Mouse (Mus musculus): ENCODE measurements around the gene Nme8. TPM values are rescaled to one million over a fixed set of nuclear protein-coding genes. Genes with fewer than 3 reads are reported as not detected.

Gene Nme8
- total RNA-seq, 1 experiment from 2014 or later: not detected

DNA sequence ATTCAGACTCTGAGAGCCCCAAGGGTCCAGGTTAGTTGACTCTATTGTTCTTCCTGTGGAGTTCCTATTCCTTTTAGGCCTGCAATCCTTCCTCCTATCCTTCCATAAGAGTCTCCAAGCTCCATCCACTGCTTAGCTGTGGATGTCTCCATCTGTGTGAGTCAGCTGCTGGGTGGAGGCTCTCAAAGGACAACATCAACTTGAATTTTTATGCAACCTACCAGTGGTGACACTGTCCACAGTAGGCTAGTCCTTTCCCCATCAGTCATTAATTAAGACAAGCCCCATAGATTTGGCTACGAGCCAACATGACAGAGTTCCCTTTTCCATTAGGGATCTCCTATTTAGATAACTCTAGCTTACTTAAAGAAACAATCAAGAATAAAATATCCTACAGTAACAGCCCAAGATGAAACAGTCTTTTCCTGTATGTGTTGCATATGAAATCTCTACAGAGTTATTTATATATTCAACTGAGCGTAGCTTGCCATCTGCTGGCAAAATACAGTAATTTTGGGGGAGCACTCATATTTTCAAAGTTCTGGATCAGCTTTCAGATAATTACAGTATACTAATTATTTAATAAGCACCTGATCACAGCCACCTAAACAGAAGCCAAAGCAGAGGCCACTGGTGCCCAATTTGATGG, 57.3 kb downstream of the Nme8 start:
- peak; percentile 8 for DNase-seq

DNA sequence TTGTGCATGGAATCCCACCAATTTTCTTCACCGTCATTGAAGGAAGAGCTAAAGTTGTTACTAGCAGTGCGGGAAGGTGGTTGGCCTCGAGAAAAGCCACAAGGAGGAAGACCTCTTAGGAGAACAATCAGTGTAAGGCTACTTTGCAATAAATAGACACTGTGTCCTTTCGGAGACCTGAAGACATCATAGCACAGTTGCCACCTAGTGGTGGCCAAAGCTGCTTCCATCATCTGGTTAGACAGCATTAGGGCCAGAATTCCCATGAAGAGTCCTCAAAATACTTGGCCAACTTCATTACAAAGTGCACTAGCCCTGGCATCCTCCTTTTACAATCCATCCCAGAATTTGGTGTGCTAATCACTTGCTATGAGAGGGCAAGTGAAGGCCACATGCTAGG, 61.5 kb downstream of the Nme8 start:
- DNase-seq: peak; percentile 9

DNA sequence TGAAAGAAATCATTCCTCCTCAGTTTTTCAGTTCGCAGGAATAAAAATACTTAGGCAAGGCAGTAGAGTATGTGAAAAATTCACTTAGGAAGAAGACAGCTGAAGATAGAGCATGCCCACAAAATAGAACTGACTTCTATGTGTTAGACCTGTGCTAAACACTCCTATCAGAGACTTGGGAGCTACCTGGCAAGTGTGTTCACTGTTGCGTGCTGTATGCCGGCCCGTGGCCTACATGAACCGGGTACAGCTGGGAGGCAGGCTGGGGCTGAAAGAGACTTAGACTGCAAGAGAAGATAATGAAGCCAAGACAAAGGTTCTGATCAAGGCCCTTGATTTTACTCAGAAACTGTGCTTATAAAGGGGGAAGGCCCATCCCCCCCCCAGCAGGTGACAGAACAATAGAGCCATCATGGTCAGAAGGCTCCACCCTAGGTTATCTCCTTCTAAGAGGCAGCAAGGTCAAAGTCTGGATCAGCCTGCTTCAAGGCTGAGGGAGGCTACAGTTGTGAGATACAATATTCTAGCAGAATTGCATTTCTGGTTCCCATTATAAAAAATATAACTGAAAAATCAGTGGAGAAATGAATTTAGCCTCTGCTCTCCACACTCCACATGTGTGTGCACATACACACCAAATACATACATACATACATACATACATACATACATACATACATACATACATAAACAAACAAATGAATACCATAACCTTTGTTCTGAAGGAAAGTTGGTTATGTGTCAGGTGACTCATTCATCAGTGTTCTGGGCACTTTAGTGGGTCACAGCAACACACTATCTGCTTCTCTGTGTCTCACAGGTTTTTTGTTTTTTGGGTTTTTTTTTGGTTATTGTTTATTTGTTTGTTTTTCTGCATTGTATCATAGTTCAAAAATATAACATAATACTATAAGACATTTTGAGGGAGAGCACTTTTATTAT, 66.6 kb downstream of the Nme8 start:
- DNase-seq: no peak

DNA sequence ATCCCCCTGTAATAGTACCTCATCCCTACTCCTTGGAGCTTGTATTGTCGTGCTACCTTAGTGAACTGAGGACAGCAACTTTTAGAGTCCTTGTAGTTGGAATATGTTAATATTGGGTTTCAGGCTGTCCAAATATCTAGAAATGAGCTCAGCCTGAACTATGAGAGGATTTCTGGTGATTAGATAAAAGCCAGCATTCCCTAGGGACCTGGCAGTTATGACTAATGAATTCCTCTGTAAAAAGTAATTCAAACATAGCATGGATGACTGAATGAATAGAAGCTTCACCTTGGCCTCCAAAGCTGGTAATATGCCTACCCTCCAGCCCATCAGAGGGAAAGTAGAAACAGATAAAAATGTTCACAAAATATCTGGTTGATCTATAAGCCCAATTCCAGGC, 71.1 kb downstream of the Nme8 start:
- DNase-seq: no peak

DNA sequence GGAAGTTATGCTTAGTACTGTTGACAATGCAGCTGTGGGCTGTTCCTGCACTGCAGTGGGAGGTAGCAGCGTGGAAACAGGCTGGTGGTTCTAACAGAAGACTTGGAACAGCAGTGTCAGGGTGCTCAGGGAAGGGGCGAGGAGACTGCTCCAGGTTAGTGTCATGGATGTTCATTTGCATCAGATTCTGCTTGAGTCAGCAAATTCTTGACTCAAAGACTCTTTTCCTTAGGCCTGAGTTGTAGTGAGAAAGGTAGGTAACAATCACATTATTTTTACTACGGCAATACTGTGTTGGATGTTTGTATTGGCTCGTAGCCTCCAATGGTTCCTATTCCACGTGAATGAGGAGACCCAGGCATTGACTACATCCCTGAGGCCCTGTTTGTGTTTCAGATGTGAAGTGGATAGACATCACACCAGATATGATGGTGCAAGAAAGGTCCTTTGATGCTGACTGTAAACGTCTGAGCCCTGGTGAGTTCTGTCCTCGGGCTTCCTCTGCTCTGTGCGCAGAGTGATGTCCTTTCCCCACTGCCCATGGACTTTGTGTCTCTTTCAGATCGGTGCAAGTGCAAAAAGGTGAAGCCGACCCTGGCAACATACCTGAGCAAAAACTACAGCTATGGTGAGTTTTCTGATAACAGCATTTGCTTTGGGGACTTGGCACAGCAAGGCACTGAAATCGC, 72.8 kb downstream of the Nme8 start:
- no peak for DNase-seq

DNA sequence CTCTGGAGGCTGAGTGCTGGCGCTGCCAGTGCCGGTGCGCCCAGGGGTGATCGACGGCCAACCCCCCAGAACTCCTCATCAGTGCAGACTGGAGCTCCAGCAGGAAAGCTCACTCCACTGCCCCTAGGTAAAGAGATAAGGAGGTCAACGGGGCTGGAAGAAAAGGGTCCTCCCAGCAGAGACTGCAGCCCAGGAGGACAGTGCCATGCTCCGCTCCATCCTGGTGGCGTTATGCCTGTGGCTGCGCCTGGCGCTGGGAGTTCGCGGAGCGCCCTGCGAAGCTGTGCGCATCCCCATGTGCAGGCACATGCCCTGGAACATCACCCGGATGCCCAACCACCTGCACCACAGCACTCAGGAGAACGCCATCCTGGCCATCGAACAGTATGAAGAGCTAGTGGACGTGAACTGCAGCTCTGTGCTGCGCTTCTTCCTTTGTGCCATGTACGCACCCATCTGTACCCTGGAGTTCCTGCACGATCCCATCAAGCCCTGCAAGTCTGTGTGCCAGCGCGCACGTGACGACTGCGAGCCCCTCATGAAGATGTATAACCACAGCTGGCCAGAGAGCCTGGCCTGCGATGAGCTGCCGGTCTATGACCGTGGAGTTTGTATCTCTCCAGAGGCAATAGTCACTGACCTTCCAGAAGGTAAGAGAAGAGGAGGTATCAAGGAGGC, 74.2 kb downstream of the Nme8 start:
- DNase-seq: peak; percentile 11

DNA sequence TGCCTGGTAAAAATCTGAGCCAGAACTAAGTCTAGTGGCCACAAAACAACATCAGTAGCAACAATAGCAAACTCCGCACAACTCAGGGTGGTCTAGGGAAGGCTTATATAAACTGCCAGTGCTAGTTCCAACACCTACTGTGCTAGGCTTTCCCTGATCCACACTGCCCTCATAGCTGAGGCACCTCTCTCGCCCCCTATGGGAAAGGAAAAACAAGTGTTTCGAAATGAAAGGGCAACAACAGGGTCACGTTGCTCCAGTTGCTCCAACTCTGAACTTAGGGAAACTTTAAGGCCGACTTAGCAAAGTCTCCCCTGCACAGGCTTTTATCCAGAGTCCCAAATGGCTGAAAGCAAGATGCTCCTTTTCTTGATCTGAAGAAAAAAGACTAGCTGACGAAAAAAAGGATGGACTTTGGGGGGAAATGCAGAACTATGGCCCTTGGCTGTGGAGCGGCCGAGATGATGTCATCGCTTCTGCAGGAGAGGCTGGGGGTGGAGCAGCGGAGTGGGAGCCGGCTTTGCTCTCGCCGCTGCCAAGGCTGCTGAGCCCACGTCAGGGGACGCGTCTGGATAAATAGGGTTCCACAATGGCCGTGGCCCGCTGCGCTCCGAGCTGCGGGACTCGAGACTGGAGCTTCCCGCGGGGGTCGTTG, 74.9 kb downstream of the Nme8 start, which contains the start of gene Sfrp4:
Gene Sfrp4 (plus strand): TSS at position 532 of the 655 bp plus-strand sequence.
- peak; percentile 67 for DNase-seq

DNA sequence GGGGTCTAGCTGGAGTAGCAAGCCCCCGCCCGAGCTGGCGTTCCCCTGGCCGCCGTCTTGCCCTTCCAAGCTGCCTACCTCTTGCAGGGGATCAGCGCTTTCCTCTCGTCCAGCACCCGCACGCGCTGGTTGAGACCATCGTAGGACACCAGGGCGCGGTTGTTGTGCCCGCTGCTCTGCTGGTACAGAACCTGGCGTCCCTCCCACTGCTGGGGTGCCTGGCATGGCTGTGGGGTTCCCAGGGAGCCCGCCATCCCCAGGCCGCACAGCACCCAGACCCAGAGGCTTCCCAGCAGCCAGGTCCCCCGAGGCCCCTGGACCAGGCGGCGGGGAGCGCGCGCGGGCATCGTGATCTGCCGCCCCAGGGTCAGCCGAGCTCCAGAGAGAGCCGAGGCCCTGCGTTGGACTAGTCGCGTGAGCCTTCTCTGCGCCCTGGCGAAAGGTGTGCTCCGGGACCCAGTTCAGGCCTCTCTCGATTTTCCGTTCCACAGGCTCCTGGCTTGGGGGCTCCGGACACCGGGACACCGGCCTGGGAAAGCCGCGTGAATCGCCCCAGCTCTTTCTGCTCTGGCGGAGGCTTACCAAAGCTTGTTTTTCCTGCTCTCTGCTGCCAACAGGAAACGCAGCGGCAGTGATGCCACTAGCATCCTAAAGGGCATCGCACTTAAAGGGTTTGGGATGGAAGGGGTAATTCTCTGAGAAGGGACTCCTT, 78.2 kb downstream of the Nme8 start, which contains the start of gene Epdr1:
Gene Epdr1 (minus strand): TSS at position 712 of the 712 bp plus-strand sequence.
- DNase-seq: peak; percentile 83

DNA sequence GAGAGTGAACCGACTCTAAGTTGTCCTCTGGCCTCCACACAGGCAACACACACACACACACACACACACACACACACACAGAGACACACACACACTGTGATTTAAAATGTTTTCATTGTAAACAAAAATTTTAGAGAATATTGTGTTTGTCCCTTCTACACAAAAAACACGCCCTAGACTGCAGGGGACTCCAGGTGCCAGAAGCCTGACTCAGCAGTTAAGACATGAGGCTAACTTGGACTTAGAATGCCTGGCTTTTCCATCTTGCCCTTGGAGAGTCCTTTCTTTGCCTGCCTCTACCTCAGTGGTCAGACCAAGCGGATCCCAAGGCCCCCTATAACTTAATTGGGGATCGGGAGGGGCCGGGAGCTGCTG, 78.8 kb downstream of the Nme8 start:
- DNase-seq: no peak

DNA sequence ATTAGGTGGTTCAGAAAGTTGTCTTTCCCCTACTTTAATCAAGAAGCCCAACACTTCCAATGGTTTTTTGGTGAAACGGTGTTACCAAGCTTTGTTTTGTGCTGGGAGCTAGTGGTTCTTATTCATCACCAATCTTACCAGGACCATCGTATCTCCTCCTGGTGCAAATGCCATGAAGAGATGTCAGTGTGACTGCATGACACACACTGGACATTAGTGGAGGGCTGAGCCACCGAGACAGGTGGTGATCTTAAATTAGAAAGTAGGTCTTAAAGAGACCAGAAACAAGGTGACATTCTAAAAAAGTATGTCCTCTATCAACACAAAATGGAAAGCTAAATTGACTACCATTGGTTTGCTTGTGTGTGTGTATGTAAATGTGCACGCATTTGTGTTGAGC, 79.5 kb downstream of the Nme8 start:
- no peak for DNase-seq

DNA sequence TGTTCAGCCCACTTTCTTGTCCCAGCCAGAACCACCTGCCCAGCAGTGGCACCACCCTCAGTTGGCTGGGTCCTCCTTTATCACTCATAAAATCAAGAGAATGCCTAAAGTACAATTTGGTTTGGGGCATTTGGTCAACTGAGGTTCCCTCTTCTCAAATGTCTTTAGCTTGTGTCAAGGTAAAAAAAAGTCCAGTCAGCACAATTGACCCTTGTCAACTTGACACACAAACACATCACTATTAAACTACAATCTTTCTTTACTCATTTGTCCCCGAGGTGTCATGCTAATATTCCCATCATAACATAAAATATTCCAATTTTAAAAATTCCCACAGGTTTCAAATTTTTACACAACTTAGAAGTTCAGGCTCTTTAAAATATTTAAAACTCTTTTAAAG, 83.3 kb downstream of the Nme8 start:
- no peak for DNase-seq

DNA sequence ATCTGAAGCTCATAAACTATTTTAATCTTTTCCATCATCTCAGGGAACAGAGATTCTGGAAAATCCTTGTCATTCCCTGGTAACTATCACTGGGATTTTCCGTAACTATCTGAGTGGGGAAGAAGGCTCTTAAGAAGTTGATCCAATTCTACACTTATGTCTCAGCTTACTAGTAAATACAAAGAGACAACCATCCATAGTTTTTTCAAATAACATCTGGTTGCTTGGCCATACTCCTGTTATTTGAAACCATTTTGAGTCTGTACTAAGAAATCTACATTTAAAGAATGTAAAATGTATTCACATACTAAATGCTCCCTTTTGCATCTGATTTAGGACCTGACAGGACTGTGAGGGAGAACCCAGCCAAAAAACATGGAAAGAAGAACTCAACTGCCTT, 84.2 kb downstream of the Nme8 start:
- DNase-seq: no peak

DNA sequence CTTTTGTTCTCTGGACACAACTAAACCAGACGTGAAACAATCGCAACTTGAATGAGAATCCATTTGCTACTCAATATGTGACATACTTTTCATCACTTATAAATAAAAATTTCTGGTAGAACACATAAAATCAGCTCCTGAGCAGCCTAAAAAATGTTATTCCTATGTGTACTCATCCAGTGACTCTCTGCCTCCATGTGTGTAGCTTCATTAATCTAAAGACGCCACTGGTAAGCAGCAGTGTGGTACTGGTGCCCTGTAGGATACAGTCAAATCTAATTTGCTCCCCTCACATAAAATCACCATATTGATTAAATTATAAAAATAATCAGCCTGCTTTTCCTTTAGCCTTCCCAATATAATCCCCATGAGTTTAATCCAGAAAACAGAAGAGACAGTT, 84.6 kb downstream of the Nme8 start:
- DNase-seq: no peak

DNA sequence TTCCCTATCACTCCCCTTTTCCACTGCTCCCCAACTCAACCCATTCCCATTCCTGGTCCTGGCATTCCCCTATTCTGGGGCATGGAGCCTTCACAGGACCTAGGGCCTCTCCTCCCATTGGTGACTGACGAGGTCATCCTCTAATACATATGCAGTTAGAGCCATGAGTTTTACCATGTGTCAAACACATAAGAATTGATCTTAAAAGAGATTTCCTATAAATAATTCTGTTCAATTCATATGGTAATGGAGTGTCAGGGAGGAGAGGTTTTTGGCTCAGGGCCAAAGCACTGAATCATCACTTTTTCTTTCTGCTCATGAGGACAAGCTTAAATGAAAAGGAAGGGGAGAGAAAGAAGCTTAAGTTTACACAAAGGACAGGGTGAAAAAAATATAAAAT, 85.2 kb downstream of the Nme8 start:
- peak; percentile 16 for DNase-seq

DNA sequence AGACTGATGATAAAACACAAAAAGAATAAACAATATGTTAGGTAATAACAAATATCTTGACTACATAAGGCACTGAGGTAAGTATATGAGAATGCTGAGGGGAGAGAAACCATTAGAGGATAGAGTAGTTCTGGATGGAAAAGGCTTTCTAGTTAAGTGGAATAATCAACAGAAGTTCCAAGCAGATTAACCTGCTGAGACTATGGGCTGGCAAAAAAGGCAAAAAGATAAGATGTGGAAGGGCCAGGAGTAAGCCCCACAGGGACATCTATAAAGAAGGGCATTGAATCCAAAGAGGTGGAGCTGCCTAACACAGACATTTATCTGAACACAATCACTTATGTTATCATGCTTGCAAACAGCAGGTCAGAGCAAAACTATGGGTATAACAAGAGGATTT, 89.5 kb downstream of the Nme8 start:
- no peak for DNase-seq

DNA sequence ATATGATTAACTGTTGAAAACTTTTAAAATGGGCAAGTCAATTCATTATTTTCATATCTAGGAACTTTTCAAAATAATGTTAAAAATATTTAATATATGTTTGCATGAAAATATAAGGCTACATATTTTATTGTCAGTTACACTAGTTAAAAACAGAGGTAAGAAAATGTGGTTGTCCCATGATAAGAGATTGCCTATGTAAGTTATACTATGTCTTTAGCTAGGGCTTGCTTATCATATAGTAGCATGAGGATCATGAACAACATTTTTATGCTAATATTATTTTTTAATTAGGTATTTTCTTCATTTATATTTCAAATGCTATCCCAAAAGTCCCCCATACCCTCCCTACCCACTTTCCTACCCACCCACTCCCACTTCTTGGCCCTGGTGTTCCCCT, 92.7 kb downstream of the Nme8 start:
- no peak for DNase-seq

DNA sequence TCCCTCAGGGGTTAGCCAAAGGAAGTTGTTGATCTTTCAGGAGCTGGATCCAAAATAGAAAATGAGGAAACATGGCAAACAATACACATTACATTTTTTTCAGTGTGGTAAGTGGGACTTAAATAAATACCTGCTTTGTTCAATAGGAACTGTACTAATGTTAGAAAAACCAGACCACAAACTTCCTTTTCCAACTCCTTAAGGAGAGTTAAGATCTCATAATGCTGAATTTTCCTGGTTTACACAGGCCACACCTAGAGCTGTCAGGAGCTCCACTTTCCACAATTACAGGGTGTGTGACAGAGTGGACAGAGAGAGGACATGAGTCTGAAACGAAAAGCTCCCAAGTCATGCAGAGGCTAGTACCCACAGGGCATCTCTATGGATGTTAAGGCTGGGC, 93.9 kb downstream of the Nme8 start:
- no peak for DNase-seq

DNA sequence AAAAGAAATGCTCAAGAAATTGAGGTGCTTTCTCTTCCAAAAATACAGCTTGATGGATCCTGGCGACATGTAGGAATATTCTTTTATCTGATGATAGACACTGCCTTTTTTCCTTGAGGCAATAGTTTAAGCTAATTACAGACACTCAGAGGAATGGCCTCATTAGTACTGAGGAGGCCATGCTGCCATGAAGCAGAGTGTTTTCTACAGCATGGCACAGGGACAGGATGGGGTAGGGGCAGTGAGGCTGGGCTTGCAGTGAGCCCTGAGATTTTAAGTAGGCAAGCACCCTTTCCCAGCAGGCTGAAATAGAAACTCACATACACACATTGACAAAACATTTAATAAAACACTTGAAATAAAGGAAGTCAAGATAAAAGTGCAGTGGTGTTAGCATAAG, 95.1 kb downstream of the Nme8 start:
- no peak for DNase-seq

DNA sequence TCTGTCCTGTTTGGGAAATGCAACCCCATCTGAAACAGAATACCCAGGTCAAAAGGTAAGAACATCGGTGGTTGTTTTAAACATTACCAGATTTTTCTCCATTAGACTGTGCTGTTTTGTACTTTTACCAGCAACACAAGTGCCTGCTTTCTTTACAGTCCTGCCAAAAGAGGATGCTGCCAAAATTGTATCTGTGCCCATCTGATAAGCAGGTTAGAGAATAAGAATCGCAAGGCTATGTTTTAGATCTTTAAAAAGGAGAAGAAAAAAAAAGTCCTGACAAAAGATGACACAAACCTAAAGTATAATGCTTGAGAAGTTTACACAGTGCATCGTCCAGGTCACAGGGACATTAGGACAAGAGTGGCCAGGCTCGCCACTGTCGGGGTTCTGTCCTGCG, 98.4 kb downstream of the Nme8 start:
- peak; percentile 53 for DNase-seq

DNA sequence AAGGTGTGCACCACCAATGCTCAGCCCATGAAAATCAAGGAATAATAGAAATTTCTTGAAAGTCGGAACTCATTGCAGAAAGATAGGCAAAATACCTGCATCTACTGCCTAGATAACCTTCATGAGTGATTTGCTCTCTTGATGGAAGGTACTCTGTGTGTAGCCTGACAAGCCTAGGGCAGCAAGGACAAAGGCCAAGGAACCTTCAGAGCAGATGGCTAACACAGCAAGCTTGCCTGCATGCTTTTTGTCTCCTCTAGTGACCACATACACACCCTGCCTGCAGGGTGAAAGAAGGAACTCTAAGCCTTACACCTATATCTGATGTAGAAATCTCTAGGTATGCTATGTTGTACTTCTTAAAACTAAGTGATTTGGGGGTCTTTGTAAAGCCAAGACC, 102.5 kb downstream of the Nme8 start:
- no peak for DNase-seq

Data from adrenal gland, postnatal 14 days (tissue).